Mouse (Mus musculus): ENCODE measurements around the gene Emd. TPM values are rescaled to one million over a fixed set of nuclear protein-coding genes. Genes with fewer than 3 reads are reported as not detected.
"Not testable (repeated sequence)": the region's sequence is repeated elsewhere in the genome, so short reads cannot be mapped to it uniquely, and the experiment has no call there.

The Emd gene
- polyA plus RNA-seq (2012; ENCODE audit: insufficient read depth, insufficient read length, low replicate concordance, missing spikeins), result not detected in 2 replicates

DNA sequence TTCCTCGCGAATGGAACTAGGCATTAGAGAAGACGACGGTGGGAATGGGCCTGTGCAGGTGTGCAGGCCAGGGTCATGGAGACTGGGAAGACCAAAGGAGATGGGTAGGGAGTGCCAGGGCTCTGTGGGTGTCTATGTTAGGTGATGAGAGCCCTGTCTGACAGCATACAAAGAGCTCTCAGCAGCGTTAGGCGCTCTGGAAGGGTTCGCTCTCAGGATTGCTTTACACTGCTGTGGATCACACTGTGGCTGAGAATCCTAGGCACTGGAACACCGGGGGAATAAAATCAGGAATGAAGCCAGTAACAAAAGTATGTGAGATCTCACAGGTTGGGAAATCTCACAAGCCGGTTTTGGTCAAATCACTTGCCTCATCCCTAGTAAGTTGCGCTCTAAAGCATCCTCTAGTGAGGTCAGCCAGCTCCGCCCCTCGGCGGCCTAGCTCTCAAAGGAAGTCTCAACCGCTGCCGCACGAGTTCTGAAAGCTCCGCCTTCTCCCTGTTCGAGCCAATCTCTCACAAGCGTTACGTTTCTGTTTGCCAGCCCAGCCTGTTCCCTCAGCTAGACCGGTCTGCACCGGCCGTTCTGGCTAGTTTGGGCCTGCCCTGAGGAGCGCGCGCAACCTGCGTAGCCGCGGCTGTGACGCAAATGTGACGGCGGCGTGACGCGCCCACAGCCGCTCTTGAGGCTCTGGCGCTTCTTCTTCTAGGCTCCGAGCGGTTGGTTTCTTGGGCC, at the start of gene Emd:
Emd (plus strand) TSS at position 535 of the 735 bp plus-strand sequence.
- peaks cover 5% of the 10 kb centered on the region for H3K4me1 ChIP-seq (ENCODE audit: control insufficient read depth, insufficient read depth, low read length)
- H3K4me3 ChIP-seq (ENCODE audit: insufficient read depth, low read depth, low read length), result peak within 1 kb of the TSS; percentile 97
- H3K27ac ChIP-seq (ENCODE audit: insufficient read depth, low read depth, low read length), result peak within 1 kb of the TSS; percentile 100
- TF ChIP-seq CTCF (IDR thresholded peaks at IDR 0.05; ENCODE audit: insufficient read depth, low read depth, low read length) (no peak), POLR2A (IDR thresholded peaks at IDR 0.05; ENCODE audit: insufficient read depth, low read depth, low read length) (peak; percentile 66)
- 21% methylated on average over 39 of the region's 39 CpGs for WGBS

DNA sequence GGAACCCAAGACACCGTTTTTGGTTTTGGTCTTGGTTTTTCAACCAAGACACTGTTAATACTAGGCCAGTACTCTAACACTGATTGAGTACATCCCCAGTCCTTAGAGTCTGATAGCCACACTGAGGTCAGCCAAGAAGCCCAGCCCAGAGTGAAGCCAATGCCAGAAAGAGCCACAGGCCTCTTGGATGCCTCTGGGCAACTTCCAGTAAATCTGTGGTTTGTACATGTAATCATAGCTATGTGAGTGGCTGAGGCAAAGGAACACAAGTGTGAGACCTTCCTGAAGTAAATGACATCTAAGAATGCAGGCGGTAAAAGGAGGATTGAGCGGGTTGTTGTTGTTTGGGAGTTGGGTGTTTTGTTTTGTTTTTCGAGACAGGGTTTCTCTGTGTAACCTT, 36.0 kb upstream of the Emd start:
- 83% methylated on average over 4 of the region's 4 CpGs for WGBS
- Histone ChIP-seq H3K4me3 (ENCODE audit: insufficient read depth, low read depth, low read length) (no peak overlapping the region), H3K4me1 (ENCODE audit: control insufficient read depth, insufficient read depth, low read length) (no peaks in the 10 kb centered on the region), H3K27ac (ENCODE audit: insufficient read depth, low read depth, low read length) (no peak overlapping the region)
- no peak for TF ChIP-seq CTCF (IDR thresholded peaks at IDR 0.05; ENCODE audit: insufficient read depth, low read depth, low read length)
- TF ChIP-seq POLR2A (IDR thresholded peaks at IDR 0.05; ENCODE audit: insufficient read depth, low read depth, low read length), result no peak

DNA sequence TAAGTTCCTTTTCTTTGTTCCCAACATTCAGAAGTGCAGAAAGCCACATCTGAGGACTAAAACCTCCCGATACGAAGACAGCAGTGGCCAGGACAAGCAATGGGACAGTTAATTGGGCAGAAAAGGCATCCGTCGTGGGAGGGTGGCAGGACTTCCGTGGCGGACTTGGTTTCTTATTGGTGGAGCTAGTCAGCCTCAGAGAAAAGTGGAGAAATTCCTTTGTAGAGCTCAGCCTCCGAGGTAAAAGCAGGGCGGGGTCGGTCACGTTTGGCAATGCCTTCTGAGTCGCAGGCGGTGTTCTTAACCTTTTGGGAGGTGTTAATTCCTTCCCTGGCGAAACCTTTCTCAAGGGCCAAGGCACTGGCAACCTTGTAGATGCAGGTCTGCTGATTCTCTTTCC, 35.0 kb upstream of the Emd start:
- TF ChIP-seq POLR2A (IDR thresholded peaks at IDR 0.05; ENCODE audit: insufficient read depth, low read depth, low read length) (no peak), CTCF (IDR thresholded peaks at IDR 0.05; ENCODE audit: insufficient read depth, low read depth, low read length) (no peak)
- Histone ChIP-seq H3K4me1 (ENCODE audit: control insufficient read depth, insufficient read depth, low read length) (no peaks in the 10 kb centered on the region), H3K27ac (ENCODE audit: insufficient read depth, low read depth, low read length) (no peak overlapping the region), H3K4me3 (ENCODE audit: insufficient read depth, low read depth, low read length) (no peak overlapping the region)
- WGBS, result 70% methylated on average over 13 of the region's 13 CpGs

GRCm38 (mm10) chrX:74220099-74220498, 34.4 kb upstream of the Emd start:
- not testable (repeated sequence) for H3K4me1 ChIP-seq (ENCODE audit: control insufficient read depth, insufficient read depth, low read length); H3K4me3 ChIP-seq (ENCODE audit: insufficient read depth, low read depth, low read length); H3K27ac ChIP-seq (ENCODE audit: insufficient read depth, low read depth, low read length)
- 69% methylated on average over 1 of the region's 1 CpGs for WGBS

DNA sequence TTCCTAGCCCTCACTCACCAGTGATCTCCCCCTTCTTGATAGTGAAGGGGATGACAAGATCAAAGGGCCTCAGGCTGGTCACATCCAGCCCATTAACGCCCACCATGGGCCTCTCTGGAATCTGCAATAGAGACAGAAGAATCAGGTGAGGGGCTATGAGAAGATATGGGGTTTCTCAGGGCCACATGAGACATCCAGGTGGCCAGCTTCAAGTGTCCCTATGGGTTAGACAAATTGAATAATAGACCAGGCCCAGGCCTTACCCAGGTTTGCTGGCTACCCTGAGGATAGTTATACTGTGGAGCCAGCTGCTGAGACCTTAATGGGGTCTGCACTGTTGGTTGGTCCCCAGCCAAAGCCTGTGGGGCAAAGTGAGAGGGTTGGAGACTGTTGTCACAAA, 24.4 kb upstream of the Emd start:
- no peak for TF ChIP-seq POLR2A (IDR thresholded peaks at IDR 0.05; ENCODE audit: insufficient read depth, low read depth, low read length)
- TF ChIP-seq CTCF (IDR thresholded peaks at IDR 0.05; ENCODE audit: insufficient read depth, low read depth, low read length), result no peak
- no peak overlapping the region for H3K27ac ChIP-seq (ENCODE audit: insufficient read depth, low read depth, low read length)
- no peak overlapping the region for H3K4me3 ChIP-seq (ENCODE audit: insufficient read depth, low read depth, low read length)
- H3K4me1 ChIP-seq (ENCODE audit: control insufficient read depth, insufficient read depth, low read length), result no peaks in the 10 kb centered on the region
- WGBS, result 67% methylated on average over 1 of the region's 1 CpGs

GRCm38 (mm10) chrX:74233196-74233595, 21.3 kb upstream of the Emd start:
- Histone ChIP-seq H3K27ac (ENCODE audit: insufficient read depth, low read depth, low read length) (no peak overlapping the region), H3K4me3 (ENCODE audit: insufficient read depth, low read depth, low read length) (no peak overlapping the region), H3K4me1 (ENCODE audit: control insufficient read depth, insufficient read depth, low read length) (no peaks in the 10 kb centered on the region)
- TF ChIP-seq CTCF (IDR thresholded peaks at IDR 0.05; ENCODE audit: insufficient read depth, low read depth, low read length), result no peak
- TF ChIP-seq POLR2A (IDR thresholded peaks at IDR 0.05; ENCODE audit: insufficient read depth, low read depth, low read length), result no peak
- WGBS, result 85% methylated on average over 5 of the region's 5 CpGs

DNA sequence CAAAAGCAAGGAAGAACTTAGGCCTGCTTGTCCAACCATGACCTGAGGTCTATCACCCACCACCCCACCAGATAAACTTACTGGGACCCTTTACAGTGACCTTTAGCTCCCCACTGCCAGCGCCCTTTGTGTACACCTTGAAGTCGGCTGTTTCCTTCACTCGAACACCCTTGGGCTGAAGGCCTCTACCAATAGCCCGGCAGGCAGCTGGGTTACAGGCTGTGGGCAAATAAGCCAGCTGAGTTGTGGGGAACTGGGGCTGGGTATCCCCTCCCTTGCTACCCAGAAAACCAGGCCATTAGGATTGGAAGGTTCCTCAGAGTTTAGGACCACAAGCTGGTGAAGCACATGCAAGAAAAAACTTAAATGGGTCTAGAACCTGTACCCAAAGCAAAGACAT, 14.2 kb upstream of the Emd start:
- Histone ChIP-seq H3K27ac (ENCODE audit: insufficient read depth, low read depth, low read length) (no peak overlapping the region), H3K4me3 (ENCODE audit: insufficient read depth, low read depth, low read length) (no peak overlapping the region), H3K4me1 (ENCODE audit: control insufficient read depth, insufficient read depth, low read length) (0 out of 2 replicates have a peak, but pooled peaks cover 3% of the 10 kb centered on the region)
- TF ChIP-seq POLR2A (IDR thresholded peaks at IDR 0.05; ENCODE audit: insufficient read depth, low read depth, low read length) (no peak), CTCF (IDR thresholded peaks at IDR 0.05; ENCODE audit: insufficient read depth, low read depth, low read length) (no peak)
- 95% methylated on average over 4 of the region's 4 CpGs for WGBS

DNA sequence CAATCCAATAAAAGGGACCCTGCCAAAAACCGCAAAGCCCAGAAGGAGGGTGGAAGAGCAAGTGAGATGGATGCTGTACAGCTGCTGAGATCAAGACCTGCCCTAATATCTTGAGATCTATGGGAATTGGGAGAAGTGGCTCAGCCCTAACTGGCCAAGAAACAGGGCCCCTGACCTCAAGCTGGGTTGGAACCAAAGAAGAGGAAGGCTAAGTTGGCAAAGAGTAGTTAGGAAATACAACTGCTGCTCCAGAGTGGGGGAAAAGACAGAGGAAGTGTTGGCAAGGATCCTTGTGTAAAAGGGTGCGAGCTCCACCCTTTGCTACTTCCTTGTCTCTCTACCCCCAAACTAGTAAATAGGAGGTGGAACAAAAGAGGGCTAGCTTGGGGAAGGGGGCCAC, 11.1 kb upstream of the Emd start:
- 65% methylated on average over 2 of the region's 2 CpGs for WGBS
- TF ChIP-seq POLR2A (IDR thresholded peaks at IDR 0.05; ENCODE audit: insufficient read depth, low read depth, low read length) (no peak), CTCF (IDR thresholded peaks at IDR 0.05; ENCODE audit: insufficient read depth, low read depth, low read length) (no peak)
- Histone ChIP-seq H3K4me1 (ENCODE audit: control insufficient read depth, insufficient read depth, low read length) (0 out of 2 replicates have a peak, but pooled peaks cover 3% of the 10 kb centered on the region), H3K27ac (ENCODE audit: insufficient read depth, low read depth, low read length) (no peak overlapping the region), H3K4me3 (ENCODE audit: insufficient read depth, low read depth, low read length) (no peak overlapping the region)

- peaks cover 5% of the 10 kb centered on the region; the same call in 1 of the 2 replicates for H3K4me1 ChIP-seq (ENCODE audit: control insufficient read depth, insufficient read depth, low read length)
- no peak overlapping the region for H3K27ac ChIP-seq (ENCODE audit: insufficient read depth, low read depth, low read length)
- H3K4me3 ChIP-seq (ENCODE audit: insufficient read depth, low read depth, low read length), result no peak overlapping the region
- TF ChIP-seq POLR2A (IDR thresholded peaks at IDR 0.05; ENCODE audit: insufficient read depth, low read depth, low read length) (no peak), CTCF (IDR thresholded peaks at IDR 0.05; ENCODE audit: insufficient read depth, low read depth, low read length) (no peak)
- WGBS, result 67% methylated on average over 3 of the region's 3 CpGs
Measured at GRCm38 (mm10) chrX:74243807-74244206, 10.7 kb upstream of the Emd start.

All from olfactory bulb, adult 2 months (tissue).